Mouse (Mus musculus) heart, postnatal 4 days (tissue): ENCODE measurements around the gene Txn2. TPM values are rescaled to one million over a fixed set of nuclear protein-coding genes. Genes with fewer than 3 reads are reported as not detected.
"Not testable (repeated sequence)": the region's sequence is repeated elsewhere in the genome, so short reads cannot be mapped to it uniquely, and the experiment has no call there.

Experiments used
- DNase-seq: peaks from one replicate; pipeline ENCODE4 v3.0.0; 2021
- total RNA-seq, 2 experiments: library from RNA; stranded (reverse); gene quantifications; 2 replicates each; pipeline ENCODE4 v1.2.3; 2021

Gene Txn2
- total RNA-seq, 2 experiments from 2014 or later, result 192 to 198 TPM

- DNase-seq, result no peak
These were observed 54.0 kb downstream of the Txn2 start for GRCm38 (mm10) chr15:77874807-77875206.

GRCm38 (mm10) chr15:77874310-77874709 lies 54.5 kb downstream of the Txn2 start:
- no peak for DNase-seq

- no peak for DNase-seq
These were observed 55.2 kb downstream of the Txn2 start for GRCm38 (mm10) chr15:77873564-77873963.

GRCm38 (mm10) chr15:77872996-77873395 lies 55.8 kb downstream of the Txn2 start:
- no peak for DNase-seq

GRCm38 (mm10) chr15:77868340-77868739 lies 60.5 kb downstream of the Txn2 start:
- no peak for DNase-seq

DNA sequence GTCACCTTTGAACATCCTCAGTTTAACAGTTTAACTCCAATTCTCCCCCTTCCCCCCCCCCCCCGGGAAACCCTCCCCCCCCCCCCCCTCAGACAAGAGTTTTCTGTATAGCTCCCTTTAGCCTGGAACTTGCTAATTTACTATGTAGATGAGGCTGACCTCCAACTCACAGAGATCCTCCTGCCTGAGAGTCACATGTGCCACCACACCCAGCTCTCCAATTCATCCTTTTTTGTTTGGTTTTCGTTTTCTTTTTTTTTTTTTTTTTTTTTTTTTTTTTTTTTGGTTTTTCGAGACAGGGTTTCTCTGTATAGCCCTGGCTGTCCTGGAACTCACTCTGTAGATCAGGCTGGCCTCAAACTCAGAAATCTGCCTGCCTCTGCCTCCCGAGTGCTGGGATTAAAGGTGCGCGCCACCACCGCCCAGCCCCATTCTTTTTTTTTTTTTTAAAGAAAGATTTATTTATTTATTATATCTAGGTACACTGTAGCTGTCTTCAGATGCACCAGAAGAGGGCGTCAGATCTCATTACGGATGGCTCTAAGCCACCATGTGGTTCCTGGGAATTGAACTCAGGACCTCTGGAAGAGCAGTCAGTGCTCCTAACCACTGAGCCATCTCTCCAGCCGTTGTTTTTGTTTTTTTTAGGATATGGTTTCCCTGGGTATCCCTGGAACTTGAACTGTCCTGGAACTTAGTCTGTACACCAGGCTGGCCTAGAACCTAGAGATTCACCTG lies 61.4 kb downstream of the Txn2 start:
- not testable (repeated sequence) for DNase-seq

- no peak for DNase-seq
These were observed 62.1 kb downstream of the Txn2 start for GRCm38 (mm10) chr15:77866583-77867220.

Other genes with a start within 250 kb of the Txn2 start
- under 1 TPM in 1 of 2 experiments, not detected in 1; 0.12 TPM for gene Apol7e, start 230.1 kb downstream of the Txn2 start, total RNA-seq
- gene Apol9b, start 200.0 kb downstream of the Txn2 start, total RNA-seq, result under 1 TPM in 1 of 2 experiments, not detected in 1; 0.41 TPM
- gene Apol8, start 172.0 kb downstream of the Txn2 start, total RNA-seq, result under 1 TPM; 0.17 to 0.38 TPM
- gene Myh9, start 86.8 kb downstream of the Txn2 start, total RNA-seq, result 100 to 1,000 TPM; 219 to 228 TPM
- under 1 TPM; 0.18 to 0.29 TPM for gene Foxred2, start 27.7 kb upstream of the Txn2 start, total RNA-seq
- 100 to 1,000 TPM; 113 to 115 TPM for gene Eif3d, start 41.8 kb upstream of the Txn2 start, total RNA-seq
- gene Cacng2, start 191.0 kb upstream of the Txn2 start, total RNA-seq, result not detected
- gene Ift27, start 245.1 kb upstream of the Txn2 start, total RNA-seq, result 10 to 100 TPM; 16.5 to 18.6 TPM